Mouse (Mus musculus) MEL (cell line): ENCODE measurements around the gene Plekhm3. TPM values are rescaled to one million over a fixed set of nuclear protein-coding genes. Genes with fewer than 3 reads are reported as not detected.

Source experiments
- DNase-seq: peaks from one replicate; pipeline ENCODE4 v3.0.0; 2011; ENCODE audit warnings: low read depth, low spot score
- H3K27ac ChIP-seq: 2 replicates; pipeline ENCODE4 v1.5.1; 2012; ENCODE audit warnings: low read depth, mild to moderate bottlenecking, control low read depth, low read length, moderate library complexity; ENCODE audit not compliant: control insufficient read depth
- H3K27me3 ChIP-seq, 2 experiments: fragments of 150-350 bp in 1 of 2; sonication (generic) in 1 of 2; 2 replicates each; pipeline ENCODE4 v1.6.1; 2012; ENCODE audit warnings: low read length in 2 of 2, mild to moderate bottlenecking in 2 of 2, improper control_type of control experiment in 1 of 2, moderate library complexity in 1 of 2; ENCODE audit not compliant: insufficient read depth in 2 of 2, control insufficient read depth in 1 of 2
- H3K36me3 ChIP-seq, 2 experiments: 2 replicates each; pipeline ENCODE4 v1.6.1; 2012 to 2014; ENCODE audit warnings: low read length in 2 of 2, improper control_type of control experiment in 1 of 2, inconsistent platforms in 1 of 2, mild to moderate bottlenecking in 1 of 2; ENCODE audit not compliant: insufficient read depth in 2 of 2, control insufficient read depth in 1 of 2
- H3K4me1 ChIP-seq, 2 experiments: fragments of 150-350 bp in 1 of 2; sonication (generic) in 1 of 2; 2 replicates each; pipeline ENCODE4 v1.6.1; 2012; ENCODE audit warnings: low read length in 2 of 2, improper control_type of control experiment in 1 of 2, mild to moderate bottlenecking in 1 of 2; ENCODE audit not compliant: insufficient read depth in 2 of 2, control insufficient read depth in 1 of 2
- H3K4me3 ChIP-seq, 2 experiments: fragments of 150-350 bp in 1 of 2; sonication (generic) in 1 of 2; 2 replicates each; pipeline ENCODE4 v1.5.1; 2012; ENCODE audit warnings: low read depth in 2 of 2, low read length in 2 of 2, mild to moderate bottlenecking in 2 of 2, moderate library complexity in 2 of 2, control low read depth in 1 of 2, improper control_type of control experiment in 1 of 2; ENCODE audit not compliant: control insufficient read depth in 1 of 2, insufficient read depth in 1 of 2
- H3K79me2 ChIP-seq: 2 replicates; pipeline ENCODE4 v1.6.1; 2012; ENCODE audit warnings: mild to moderate bottlenecking, low read length, moderate library complexity; ENCODE audit not compliant: control insufficient read depth, poor library complexity, insufficient read depth
- H3K9ac ChIP-seq: 2 replicates; pipeline ENCODE4 v1.6.1; 2012; ENCODE audit warnings: low read depth, mild to moderate bottlenecking, control low read depth, low read length, moderate library complexity; ENCODE audit not compliant: control insufficient read depth, poor library complexity, severe bottlenecking
- H3K9me3 ChIP-seq: fragments of 150-350 bp; sonication (generic); replicated peaks from 2 replicates; pipeline ENCODE4 v1.6.1; 2012; ENCODE audit warnings: mild to moderate bottlenecking, low read length, improper control_type of control experiment, moderate library complexity; ENCODE audit not compliant: insufficient read depth
- CHD1 ChIP-seq: IDR thresholded peaks from 2 replicates; pipeline ENCODE4 v1.6.1; 2012; ENCODE audit warnings: low read depth, mild to moderate bottlenecking, inconsistent platforms, low read length, improper control_type of control experiment
- CHD2 ChIP-seq: IDR thresholded peaks from 2 replicates; pipeline ENCODE4 v1.6.1; 2011; ENCODE audit warnings: low read length, improper control_type of control experiment
- ELF1 ChIP-seq: IDR thresholded peaks from 2 replicates; pipeline ENCODE4 v1.6.1; 2014; ENCODE audit warnings: low read depth, mild to moderate bottlenecking, inconsistent platforms, low read length, improper control_type of control experiment, moderate library complexity
- GABPA ChIP-seq: IDR thresholded peaks from 2 replicates; pipeline ENCODE4 v1.6.1; 2012; ENCODE audit warnings: low read depth, mild to moderate bottlenecking, inconsistent platforms, low read length, improper control_type of control experiment, moderate library complexity
- GATA1 ChIP-seq: IDR thresholded peaks from 2 replicates; pipeline ENCODE4 v1.6.1; 2011; ENCODE audit warnings: low read depth, low read length, improper control_type of control experiment
- HCFC1 ChIP-seq: IDR thresholded peaks from 2 replicates; pipeline ENCODE4 v1.6.1; 2012; ENCODE audit warnings: low read depth, mild to moderate bottlenecking, inconsistent platforms, low read length, improper control_type of control experiment, moderate library complexity
- KAT2A ChIP-seq: conservative IDR thresholded peaks from 2 replicates; pipeline ENCODE4 v1.6.1; 2012; ENCODE audit warnings: low read depth, low read length, improper control_type of control experiment, inconsistent platforms
- MAFK ChIP-seq: IDR thresholded peaks from 2 replicates; pipeline ENCODE4 v1.6.1; 2011; ENCODE audit warnings: low read depth, mild to moderate bottlenecking, low read length, improper control_type of control experiment, borderline replicate concordance
- MAX ChIP-seq: IDR thresholded peaks from 2 replicates; pipeline ENCODE4 v1.6.1; 2011; ENCODE audit warnings: low read length, improper control_type of control experiment
- MAZ ChIP-seq: IDR thresholded peaks from 2 replicates; pipeline ENCODE4 v1.6.1; 2012; ENCODE audit warnings: low read depth, mild to moderate bottlenecking, inconsistent platforms, low read length, improper control_type of control experiment
- MYB ChIP-seq: IDR thresholded peaks from 2 replicates; pipeline ENCODE4 v1.6.1; 2011; ENCODE audit warnings: mild to moderate bottlenecking, low read depth, low read length, improper control_type of control experiment
- NELFE ChIP-seq: IDR thresholded peaks from 2 replicates; pipeline ENCODE4 v1.6.1; 2011; ENCODE audit warnings: low read depth, low read length, improper control_type of control experiment
- POLR2A ChIP-seq, 2 experiments: IDR thresholded peaks; 2 replicates each; pipeline ENCODE4 v1.6.1; 2011 to 2012; ENCODE audit warnings: low read length in 2 of 2, mild to moderate bottlenecking in 2 of 2, control low read depth in 1 of 2, improper control_type of control experiment in 1 of 2, low read depth in 1 of 2, moderate library complexity in 1 of 2; ENCODE audit not compliant: control insufficient read depth in 1 of 2, insufficient read depth in 1 of 2, poor library complexity in 1 of 2
- RAD21 ChIP-seq: IDR thresholded peaks from 2 replicates; pipeline ENCODE4 v1.6.1; 2011; ENCODE audit warnings: mild to moderate bottlenecking, low read depth, low read length, improper control_type of control experiment
- SIN3A ChIP-seq: IDR thresholded peaks from 2 replicates; pipeline ENCODE4 v1.6.1; 2012; ENCODE audit warnings: low read length, improper control_type of control experiment, inconsistent platforms
- SMC3 ChIP-seq: IDR thresholded peaks from 2 replicates; pipeline ENCODE4 v1.6.1; 2011; ENCODE audit warnings: low read depth, low read length, improper control_type of control experiment
- TBP ChIP-seq: IDR thresholded peaks from 2 replicates; pipeline ENCODE4 v1.8.0; 2011; ENCODE audit warnings: low read depth, low read length, improper control_type of control experiment
- TCF12 ChIP-seq: IDR thresholded peaks from 2 replicates; pipeline ENCODE4 v1.6.1; 2014; ENCODE audit warnings: low read depth, mild to moderate bottlenecking, inconsistent platforms, low read length, improper control_type of control experiment, moderate library complexity
- UBTF ChIP-seq: IDR thresholded peaks from 2 replicates; pipeline ENCODE4 v1.6.1; 2012; ENCODE audit warnings: low read depth, mild to moderate bottlenecking, inconsistent platforms, low read length, improper control_type of control experiment, moderate library complexity, borderline replicate concordance; ENCODE audit not compliant: insufficient read depth
- ZKSCAN1 ChIP-seq: IDR thresholded peaks from 2 replicates; pipeline ENCODE4 v1.6.1; 2012; ENCODE audit warnings: low read depth, mild to moderate bottlenecking, inconsistent platforms, low read length, improper control_type of control experiment, moderate library complexity
- ZMIZ1 ChIP-seq: IDR thresholded peaks from 2 replicates; pipeline ENCODE4 v1.6.1; 2012; ENCODE audit warnings: low read depth, mild to moderate bottlenecking, inconsistent platforms, low read length, improper control_type of control experiment, moderate library complexity
- polyA plus RNA-seq, 2 experiments: library from polyadenylated mRNA; stranded (reverse) in 1 of 2; unstranded in 1 of 2; fragments of >175 nt in 1 of 2; fragments of >200 nt in 1 of 2; gene quantifications; 2 replicates each; pipeline versions ENCODE4 v1.2.1 to v1.2.4; 2012; ENCODE audit warnings: low replicate concordance in 2 of 2, low read depth in 1 of 2; ENCODE audit not compliant: insufficient read length in 2 of 2, insufficient read depth in 1 of 2, missing spikeins in 1 of 2
- total RNA-seq: library from RNA; depleted of rRNA; stranded (reverse); fragments of 300-350 nt; gene quantifications from 2 replicates; pipeline ENCODE4 v1.2.3, GENCODE M21; 2012; rRNA removed

Gene Plekhm3
- 1.7 and 1.8 TPM in 2 replicates for total RNA-seq
- 1 to 10 TPM in 1 of 2 experiments, not detected in 1; 2.0 TPM for polyA plus RNA-seq

- Histone ChIP-seq H3K79me2 (peaks cover 2% of the 10 kb centered on the region; the same call in 1 of the 2 replicates), H3K4me1 (peaks cover 0 to 3% of the 10 kb centered on the region in 2 experiments; a peak in 2 of 4 replicates), H3K9ac (peak within 1 kb of the TSS; percentile 89), H3K4me3 (peak within 1 kb of the TSS; percentile 75 to 84), H3K36me3 (no peaks in the 10 kb centered on the region; a peak in 1 of 4 replicates), H3K27me3 (no peaks in the 10 kb centered on the region; a peak in 1 of 4 replicates), H3K9me3 (no peaks in the 10 kb centered on the region), H3K27ac (no peak within 1 kb of the TSS)
- peak; percentile 90 for DNase-seq
- TF ChIP-seq UBTF, result no peak; the same call in 1 of the 2 replicates
- peak; percentile 82 for TF ChIP-seq HCFC1
- TF ChIP-seq SIN3A, result peak; percentile 82
- no peak; the same call in 1 of the 2 replicates for TF ChIP-seq KAT2A
- no peak for TF ChIP-seq MYB
- TF ChIP-seq TCF12, result peak; percentile 57
- peak; percentile 67 for TF ChIP-seq TBP
- TF ChIP-seq GABPA, result no peak
- TF ChIP-seq GATA1, result peak; percentile 35; the same call in 1 of the 2 replicates
- no peak for TF ChIP-seq ZMIZ1
- TF ChIP-seq NELFE, result peak; percentile 50; the same call in 1 of the 2 replicates
- TF ChIP-seq ELF1, result peak; percentile 32; the same call in 1 of the 2 replicates
- peak; percentile 87; the same call in 1 of the 2 replicates for TF ChIP-seq MAZ
- peak; percentile 66 to 76; a peak in 3 of 4 replicates for TF ChIP-seq POLR2A (IDR thresholded peaks at IDR 0.05; ENCODE audit: control insufficient read depth in 1 of 2, insufficient read depth in 1 of 2, low read depth in 1 of 2, low read length in 2 of 2, poor library complexity in 1 of 2)
- 0 out of 2 replicates have a peak, but pooled peaks have one; percentile 32 for TF ChIP-seq MAX
- TF ChIP-seq RAD21, result no peak
Measured at GRCm38 (mm10) chr1:64956479-64956961, at the start of gene Plekhm3. Plekhm3 (minus strand) TSS chr1:64956824.

- Histone ChIP-seq H3K4me3 (no peak overlapping the region), H3K79me2 (no peaks in the 10 kb centered on the region), H3K9me3 (no peaks in the 10 kb centered on the region), H3K4me1 (no peaks in the 10 kb centered on the region), H3K36me3 (no peaks in the 10 kb centered on the region)
- DNase-seq, result no peak
- TF ChIP-seq MAFK (no peak), MYB (no peak), GABPA (no peak), ZKSCAN1 (no peak), CHD1 (no peak), TCF12 (no peak), CHD2 (no peak), SMC3 (no peak)
- TF ChIP-seq, all 39 proteins: peak for 0
- no peak overlapping the region for H3K9ac ChIP-seq
- H3K27me3 ChIP-seq, result no peaks in the 10 kb centered on the region; a peak in 1 of 4 replicates
- H3K27ac ChIP-seq, result no peak overlapping the region
Measured at GRCm38 (mm10) chr1:65005575-65005974, 49.0 kb upstream of the Plekhm3 start.
